Mouse (Mus musculus): ENCODE measurements at regions not wholly inside any gene's neighbourhood (a gene's known extent, or its start where the extent isn't known, plus 50 kb on each side); places are given as distances from the start of the nearest gene placed in this dataset.

GRCm38 (mm10) chr4:9019241-9020110, 780.6 kb upstream of the Car8 start:
- Histone ChIP-seq H3K27me3 (ENCODE audit: control insufficient read depth, insufficient read depth, low read length) (no peaks in the 10 kb centered on the region), H3K27ac (peak overlapping the region; percentile 38; the same call in 1 of the 2 replicates), H3K4me1 (replicated peaks; ENCODE audit: control insufficient read depth, insufficient read depth, low read length) (peaks cover 21% of the 10 kb centered on the region; the same call in 1 of the 2 replicates), H3K36me3 (replicated peaks; ENCODE audit: control insufficient read depth, insufficient read depth) (no peaks in the 10 kb centered on the region), H3K9me3 (ENCODE audit: control insufficient read depth, low read length) (no peaks in the 10 kb centered on the region), H3K4me2 (replicated peaks) (no peak overlapping the region), H3K4me3 (replicated peaks; ENCODE audit: low read length) (no peak overlapping the region), H3K9ac (no peak overlapping the region)
- DNase-seq (ENCODE audit: low spot score) (no peak), ATAC-seq (ENCODE audit: low FRiP score) (peak; percentile 51; the same call in 1 of the 2 replicates)
- WGBS = 72% methylated on average over 22 of the region's 22 CpGs

- Histone ChIP-seq H3K4me3 (replicated peaks; ENCODE audit: low read length) (no peak overlapping the region), H3K9ac (no peak overlapping the region), H3K36me3 (replicated peaks; ENCODE audit: control insufficient read depth, insufficient read depth) (no peaks in the 10 kb centered on the region), H3K27ac (no peak overlapping the region), H3K4me1 (replicated peaks; ENCODE audit: control insufficient read depth, insufficient read depth, low read length) (peaks cover 21% of the 10 kb centered on the region; the same call in 1 of the 2 replicates), H3K4me2 (replicated peaks) (no peak overlapping the region), H3K27me3 (ENCODE audit: control insufficient read depth, insufficient read depth, low read length) (no peaks in the 10 kb centered on the region), H3K9me3 (ENCODE audit: control insufficient read depth, low read length) (no peaks in the 10 kb centered on the region)
- DNase-seq (ENCODE audit: low spot score) (no peak), ATAC-seq (ENCODE audit: low FRiP score) (no peak)
- WGBS = 92% methylated on average over 2 of the region's 2 CpGs
Measured at GRCm38 (mm10) chr4:9018236-9018635, 779.4 kb upstream of the Car8 start.

- Histone ChIP-seq H3K27ac (peak overlapping the region; percentile 47; the same call in 1 of the 2 replicates), H3K36me3 (replicated peaks; ENCODE audit: control insufficient read depth, insufficient read depth) (no peaks in the 10 kb centered on the region), H3K4me1 (replicated peaks; ENCODE audit: control insufficient read depth, insufficient read depth, low read length) (peaks cover 34% of the 10 kb centered on the region), H3K27me3 (ENCODE audit: control insufficient read depth, insufficient read depth, low read length) (no peaks in the 10 kb centered on the region), H3K9ac (no peak overlapping the region), H3K4me2 (replicated peaks) (no peak overlapping the region), H3K4me3 (replicated peaks; ENCODE audit: low read length) (no peak overlapping the region), H3K9me3 (ENCODE audit: control insufficient read depth, low read length) (no peaks in the 10 kb centered on the region)
- 42% methylated on average over 9 of the region's 9 CpGs for WGBS
- DNase-seq (ENCODE audit: low spot score) (no peak), ATAC-seq (ENCODE audit: low FRiP score) (no peak)
Measured at GRCm38 (mm10) chr4:9016504-9017040, 777.7 kb upstream of the Car8 start.

GRCm38 (mm10) chr4:9015528-9016503, 777.0 kb upstream of the Car8 start:
- DNase-seq (ENCODE audit: low spot score) (no peak), ATAC-seq (ENCODE audit: low FRiP score) (no peak)
- H3K4me1 ChIP-seq (replicated peaks; ENCODE audit: control insufficient read depth, insufficient read depth, low read length) = peaks cover 41% of the 10 kb centered on the region
- no peaks in the 10 kb centered on the region for H3K9me3 ChIP-seq (ENCODE audit: control insufficient read depth, low read length)
- H3K27me3 ChIP-seq (ENCODE audit: control insufficient read depth, insufficient read depth, low read length) = no peaks in the 10 kb centered on the region
- no peak overlapping the region for H3K4me3 ChIP-seq (replicated peaks; ENCODE audit: low read length)
- H3K9ac ChIP-seq = no peak overlapping the region
- WGBS = 18% methylated on average over 14 of the region's 14 CpGs
- H3K27ac ChIP-seq = peak overlapping the region; percentile 47; the same call in 1 of the 2 replicates
- no peak overlapping the region for H3K4me2 ChIP-seq (replicated peaks)
- H3K36me3 ChIP-seq (replicated peaks; ENCODE audit: control insufficient read depth, insufficient read depth) = no peaks in the 10 kb centered on the region

GRCm38 (mm10) chr4:9014986-9015385, 776.1 kb upstream of the Car8 start:
- Histone ChIP-seq H3K4me2 (replicated peaks) (no peak overlapping the region), H3K4me3 (replicated peaks; ENCODE audit: low read length) (no peak overlapping the region), H3K4me1 (replicated peaks; ENCODE audit: control insufficient read depth, insufficient read depth, low read length) (peaks cover 49% of the 10 kb centered on the region), H3K27me3 (ENCODE audit: control insufficient read depth, insufficient read depth, low read length) (no peaks in the 10 kb centered on the region), H3K9me3 (ENCODE audit: control insufficient read depth, low read length) (no peaks in the 10 kb centered on the region), H3K9ac (no peak overlapping the region), H3K36me3 (replicated peaks; ENCODE audit: control insufficient read depth, insufficient read depth) (no peaks in the 10 kb centered on the region), H3K27ac (no peak overlapping the region)
- no peak for ATAC-seq (ENCODE audit: low FRiP score)
- DNase-seq (ENCODE audit: low spot score) = no peak
- WGBS = 51% methylated on average over 4 of the region's 4 CpGs

- no peaks in the 10 kb centered on the region for H3K9me3 ChIP-seq (ENCODE audit: control insufficient read depth, low read length)
- WGBS = 58% methylated on average over 9 of the region's 9 CpGs
- no peaks in the 10 kb centered on the region for H3K36me3 ChIP-seq (replicated peaks; ENCODE audit: control insufficient read depth, insufficient read depth)
- no peak overlapping the region for H3K4me3 ChIP-seq (replicated peaks; ENCODE audit: low read length)
- no peaks in the 10 kb centered on the region for H3K27me3 ChIP-seq (ENCODE audit: control insufficient read depth, insufficient read depth, low read length)
- ATAC-seq (ENCODE audit: low FRiP score) (peak; percentile 34; the same call in 1 of the 2 replicates), DNase-seq (ENCODE audit: low spot score) (no peak)
- H3K9ac ChIP-seq = no peak overlapping the region
- H3K27ac ChIP-seq = peak overlapping the region; percentile 21; the same call in 1 of the 2 replicates
- H3K4me1 ChIP-seq (replicated peaks; ENCODE audit: control insufficient read depth, insufficient read depth, low read length) = peaks cover 52% of the 10 kb centered on the region
- no peak overlapping the region for H3K4me2 ChIP-seq (replicated peaks)
Measured at GRCm38 (mm10) chr4:9012787-9013186, 773.9 kb upstream of the Car8 start.

GRCm38 (mm10) chr4:9011952-9012351, 773.1 kb upstream of the Car8 start:
- H3K9ac ChIP-seq = no peak overlapping the region
- H3K27ac ChIP-seq = no peak overlapping the region; the same call in 1 of the 2 replicates
- no peaks in the 10 kb centered on the region for H3K27me3 ChIP-seq (ENCODE audit: control insufficient read depth, insufficient read depth, low read length)
- ATAC-seq (ENCODE audit: low FRiP score) = no peak
- no peak overlapping the region for H3K4me3 ChIP-seq (replicated peaks; ENCODE audit: low read length)
- no peaks in the 10 kb centered on the region for H3K9me3 ChIP-seq (ENCODE audit: control insufficient read depth, low read length)
- 49% methylated on average over 3 of the region's 3 CpGs for WGBS
- no peak overlapping the region for H3K4me2 ChIP-seq (replicated peaks)
- H3K4me1 ChIP-seq (replicated peaks; ENCODE audit: control insufficient read depth, insufficient read depth, low read length) = peaks cover 52% of the 10 kb centered on the region
- no peaks in the 10 kb centered on the region for H3K36me3 ChIP-seq (replicated peaks; ENCODE audit: control insufficient read depth, insufficient read depth)
- DNase-seq (ENCODE audit: low spot score) = no peak

GRCm38 (mm10) chr4:9011129-9011518, 772.3 kb upstream of the Car8 start:
- Histone ChIP-seq H3K27me3 (ENCODE audit: control insufficient read depth, insufficient read depth, low read length) (no peaks in the 10 kb centered on the region), H3K36me3 (replicated peaks; ENCODE audit: control insufficient read depth, insufficient read depth) (no peaks in the 10 kb centered on the region), H3K9me3 (ENCODE audit: control insufficient read depth, low read length) (no peaks in the 10 kb centered on the region), H3K27ac (peak overlapping the region; percentile 71), H3K4me3 (replicated peaks; ENCODE audit: low read length) (no peak overlapping the region), H3K4me2 (replicated peaks) (0 out of 2 replicates have a peak overlapping the region, but pooled peaks have one; percentile 0), H3K4me1 (replicated peaks; ENCODE audit: control insufficient read depth, insufficient read depth, low read length) (peaks cover 46% of the 10 kb centered on the region), H3K9ac (no peak overlapping the region)
- DNase-seq (ENCODE audit: low spot score) = peak; percentile 65
- WGBS = 9% methylated on average over 7 of the region's 7 CpGs
- peak; percentile 75 for ATAC-seq (ENCODE audit: low FRiP score)

All from hindbrain, embryonic 14.5 days (tissue).